Mouse (Mus musculus) CD4-positive, CD25-positive, alpha-beta regulatory T cell, adult 2 months (primary cell): ENCODE data around the gene Ube2d2b.

Source experiments
- DNase-seq: peaks from one replicate; pipeline ENCODE4 v3.0.0-alpha.2; 2012; ENCODE audit warnings: low read depth, low spot score

Ube2d2b gene

DNA sequence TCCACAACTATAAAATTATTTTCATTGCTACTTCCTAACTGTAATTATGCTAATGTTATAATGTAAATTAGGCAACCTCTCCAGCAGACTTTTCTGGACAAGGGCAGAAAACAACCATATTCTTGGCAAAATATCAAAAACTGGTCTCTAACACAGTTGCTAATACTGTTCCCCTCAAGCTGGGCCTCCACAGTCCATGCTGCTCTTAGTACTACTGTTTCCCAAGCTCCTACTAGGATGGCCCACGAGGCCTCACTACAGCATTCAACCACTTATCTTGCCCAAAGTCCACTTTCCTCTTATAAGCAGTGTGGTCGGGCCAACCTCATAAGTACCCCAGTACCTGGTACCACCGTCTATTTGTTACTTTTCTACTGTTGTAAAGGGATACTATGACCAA lies 24.7 kb downstream of the Ube2d2b start:
- DNase-seq, result no peak

DNA sequence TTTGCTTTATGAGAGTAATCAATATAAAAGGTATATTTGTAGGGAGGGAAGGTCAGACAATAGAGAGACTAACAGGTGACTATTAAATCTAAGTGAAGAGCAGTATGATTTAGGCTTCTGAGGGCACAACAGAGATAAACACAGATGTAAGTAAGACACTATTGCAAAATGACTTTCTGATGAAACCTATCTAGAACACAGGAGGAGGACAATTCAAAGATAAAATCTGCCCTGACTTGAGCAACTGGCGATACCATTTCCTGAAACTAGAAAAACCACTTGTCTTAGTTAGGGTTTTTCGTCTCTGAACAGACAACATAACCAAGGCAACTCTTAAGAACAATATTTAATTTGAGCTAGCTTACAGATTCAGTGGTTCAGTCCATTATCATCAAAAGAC lies 25.6 kb downstream of the Ube2d2b start:
- DNase-seq, result no peak

DNA sequence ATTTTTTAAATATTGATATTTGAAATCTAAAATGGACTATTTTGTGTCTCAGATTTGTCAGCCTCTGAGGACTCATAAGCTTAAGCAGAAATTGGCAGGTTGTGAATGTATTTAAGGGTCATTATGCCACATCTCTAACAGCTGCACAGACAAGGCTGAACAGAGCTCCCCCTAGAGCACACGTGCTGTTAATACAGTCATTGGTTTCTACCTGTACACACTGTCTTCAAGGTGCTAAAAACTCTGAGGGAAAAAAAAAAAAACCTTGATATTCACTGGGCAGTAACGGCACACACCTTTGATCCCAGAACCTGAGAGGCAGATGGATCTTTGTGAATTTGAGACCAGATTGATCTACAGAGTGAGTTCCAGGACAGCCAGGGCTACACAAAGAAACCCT lies 29.1 kb downstream of the Ube2d2b start:
- peak; percentile 71 for DNase-seq

DNA sequence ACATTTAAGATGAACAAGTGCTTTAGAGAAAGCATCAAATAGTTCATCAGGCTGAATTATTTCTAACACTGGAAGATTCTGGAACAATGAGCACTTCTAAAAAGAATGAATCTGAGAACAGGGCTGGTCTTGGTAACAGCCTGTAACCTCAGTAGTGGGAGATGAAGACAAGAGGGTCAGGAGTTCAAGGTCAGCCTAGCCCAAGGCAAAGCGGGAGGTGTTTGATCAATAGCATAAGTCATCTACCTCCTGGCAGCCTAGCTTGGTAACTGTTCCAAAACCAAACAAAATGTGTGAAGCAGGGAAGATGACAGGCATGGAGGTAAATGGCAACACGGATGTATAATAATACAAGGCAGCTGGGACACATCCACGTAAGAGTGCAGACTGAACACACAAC lies 34.1 kb downstream of the Ube2d2b start:
- no peak for DNase-seq

DNA sequence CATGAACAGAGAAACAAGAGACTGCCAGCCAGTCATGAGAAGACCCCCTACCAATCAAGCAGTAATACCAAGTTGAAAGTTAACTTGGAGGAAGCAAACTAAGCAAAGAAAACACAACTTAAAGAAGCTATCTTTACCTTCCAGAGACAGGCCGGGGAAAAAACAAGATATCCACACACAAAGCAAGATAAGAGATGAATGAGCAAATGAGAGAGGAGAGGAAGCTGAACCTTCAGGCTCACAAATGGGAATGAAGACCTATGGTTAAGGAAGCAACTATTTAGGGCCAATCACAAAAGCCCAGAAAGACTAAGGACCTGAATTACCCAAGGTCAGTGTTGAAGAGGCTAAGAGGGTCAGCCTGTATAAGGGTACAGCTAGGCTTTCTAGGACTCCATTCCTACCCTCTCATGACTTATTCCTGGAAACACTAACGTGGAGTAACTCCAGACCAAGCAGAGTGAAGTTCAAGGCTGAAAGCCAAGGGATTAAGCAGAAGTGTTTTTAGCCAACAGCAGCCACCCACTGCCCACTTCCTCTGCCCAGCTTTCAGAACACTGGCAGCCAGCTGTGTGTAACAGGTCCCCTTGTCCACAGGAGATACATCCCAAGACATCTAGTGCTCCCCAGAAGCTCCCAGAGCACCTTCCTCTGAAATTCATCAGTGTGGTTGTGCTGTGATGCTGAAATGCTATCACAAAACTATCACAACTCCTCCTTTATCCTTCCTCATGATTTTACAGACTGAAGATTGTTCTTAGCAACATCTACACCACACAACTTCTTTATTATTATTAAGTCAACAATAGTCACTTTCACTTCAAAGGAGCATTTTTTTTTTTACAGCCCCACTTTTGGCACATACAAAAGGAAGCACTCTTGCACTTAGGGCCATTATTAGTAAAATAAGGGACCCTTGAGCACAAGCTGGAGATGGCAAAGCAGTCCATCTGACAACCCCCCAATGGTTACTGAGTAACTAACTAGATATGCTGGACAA lies 36.5 kb downstream of the Ube2d2b start:
- DNase-seq, result no peak

DNA sequence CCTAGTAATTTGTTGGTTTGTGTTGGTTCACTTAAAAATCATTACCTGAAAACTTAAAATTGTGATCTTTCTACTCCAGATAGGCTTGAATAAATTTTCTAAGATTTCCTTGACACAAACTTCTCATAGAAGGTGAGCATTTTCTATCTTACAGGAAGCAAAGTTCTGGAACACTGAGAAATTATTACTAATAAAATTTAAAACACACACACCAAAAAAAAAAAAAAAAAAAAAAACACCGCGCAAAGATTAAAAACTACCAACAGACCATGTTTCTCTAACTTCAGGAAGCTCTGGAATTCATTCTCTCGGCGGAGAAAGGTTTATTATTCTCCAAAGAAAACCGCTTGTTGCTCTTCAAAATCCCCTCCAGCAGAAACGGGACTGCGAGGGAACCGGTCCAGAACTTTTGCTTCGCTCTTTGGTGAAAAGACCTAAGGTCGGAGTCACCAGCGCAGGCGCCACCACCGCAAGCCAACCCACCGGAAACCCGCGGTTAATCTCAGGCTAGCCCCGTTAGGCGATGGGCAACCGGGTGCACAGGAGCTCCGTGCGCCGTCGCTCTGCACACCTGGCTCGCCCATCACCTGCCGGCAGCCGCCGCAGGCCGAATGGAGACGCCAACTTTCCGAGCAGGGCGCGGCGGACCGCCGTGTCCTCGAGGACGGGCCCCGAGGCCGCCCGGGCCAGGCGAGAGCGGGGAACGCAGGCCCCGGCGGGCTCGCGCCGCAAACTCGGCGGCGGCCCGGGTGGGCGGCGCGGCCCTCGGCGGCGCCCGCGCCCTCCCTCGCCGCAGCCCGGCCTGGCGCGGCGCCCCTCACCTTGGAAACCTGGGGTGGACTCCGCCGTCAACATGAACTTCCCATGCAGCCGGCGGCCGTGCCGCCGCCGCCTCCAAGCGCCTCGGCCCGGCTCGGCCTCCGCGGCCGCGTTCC lies 38.3 kb downstream of the Ube2d2b start:
- DNase-seq, result peak; percentile 70

DNA sequence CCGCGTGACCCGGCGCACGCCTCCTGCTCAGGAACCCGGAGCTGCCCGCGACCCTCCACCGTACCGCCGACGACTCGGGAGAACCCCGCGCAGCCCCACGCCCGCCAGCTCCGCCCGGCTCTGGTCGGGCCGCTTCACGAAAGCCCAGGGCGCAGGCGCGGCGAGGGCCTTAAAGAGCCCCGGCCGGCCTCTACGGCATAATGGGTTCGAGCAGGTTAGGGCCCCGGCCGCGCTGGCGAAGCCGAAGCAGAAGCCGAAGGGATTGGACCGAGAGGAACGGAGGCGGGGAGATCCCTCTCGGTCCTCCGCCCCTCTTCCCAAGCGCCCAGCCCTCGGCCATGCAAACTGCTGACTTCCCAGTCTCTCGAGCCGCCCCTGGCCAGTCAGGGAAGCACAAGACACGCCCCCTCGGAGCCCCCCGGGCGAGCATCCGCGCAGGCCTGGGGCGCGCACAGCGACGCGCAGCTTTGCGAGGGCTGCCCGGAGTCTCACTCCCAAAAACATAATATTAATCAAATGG lies 39.1 kb downstream of the Ube2d2b start:
- DNase-seq, result peak; percentile 62

DNA sequence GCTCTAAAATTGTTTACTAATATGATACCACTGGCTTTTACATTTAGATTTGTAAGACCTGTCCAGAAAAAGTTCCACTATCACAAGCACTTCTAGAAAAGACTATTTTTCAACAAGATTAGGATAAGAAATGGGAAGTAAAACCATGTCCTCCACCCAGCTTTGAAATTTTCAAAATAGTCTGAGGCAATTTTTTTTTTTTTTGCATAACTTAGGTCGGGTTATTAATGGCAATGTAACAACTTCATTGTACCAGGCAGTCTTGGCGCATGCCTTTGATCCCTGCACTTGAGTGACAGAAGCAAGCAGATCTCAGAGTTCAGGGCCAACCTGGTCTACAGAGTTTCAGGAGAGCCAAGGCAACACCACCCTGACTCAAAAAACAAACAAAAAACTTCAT lies 39.8 kb downstream of the Ube2d2b start:
- no peak for DNase-seq

DNA sequence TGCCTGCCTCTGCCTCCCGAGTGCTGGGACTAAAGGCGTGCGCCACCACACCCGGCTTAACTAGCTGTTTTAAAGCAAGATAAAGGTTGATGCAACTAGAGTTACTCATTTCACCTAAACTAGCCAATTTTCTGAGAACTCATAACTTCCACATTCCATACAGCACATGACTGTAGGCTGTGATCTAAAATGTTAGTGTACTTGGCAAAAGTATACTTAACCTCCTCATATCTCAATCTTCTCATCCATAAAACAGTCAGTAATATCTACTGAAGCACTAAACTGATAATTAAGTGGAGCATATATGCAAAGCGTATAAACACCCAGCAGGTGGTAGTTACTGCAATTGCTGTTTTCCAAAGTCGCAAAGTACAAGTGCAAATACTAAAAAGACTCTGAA lies 43.4 kb downstream of the Ube2d2b start:
- DNase-seq, result no peak

DNA sequence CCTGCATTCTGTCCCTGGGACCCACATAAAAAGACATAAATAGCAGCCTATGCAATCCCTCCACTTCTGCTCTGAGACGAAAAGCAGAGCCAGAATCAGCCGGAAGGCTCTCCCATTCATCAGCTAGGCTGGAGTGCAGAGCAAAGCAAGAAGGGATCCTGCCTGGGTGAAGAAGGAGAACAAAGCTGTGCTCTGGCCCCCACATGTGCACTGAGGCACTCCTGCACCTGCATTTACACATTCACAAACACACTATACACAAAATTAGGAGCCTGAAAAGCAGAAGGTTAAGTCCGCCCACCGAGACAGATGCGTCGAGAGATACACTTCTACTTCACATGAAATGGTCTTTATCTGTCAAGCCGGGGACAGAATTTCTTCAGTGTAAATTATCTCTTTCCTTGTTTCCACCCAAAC lies 44.0 kb downstream of the Ube2d2b start:
- no peak for DNase-seq

DNA sequence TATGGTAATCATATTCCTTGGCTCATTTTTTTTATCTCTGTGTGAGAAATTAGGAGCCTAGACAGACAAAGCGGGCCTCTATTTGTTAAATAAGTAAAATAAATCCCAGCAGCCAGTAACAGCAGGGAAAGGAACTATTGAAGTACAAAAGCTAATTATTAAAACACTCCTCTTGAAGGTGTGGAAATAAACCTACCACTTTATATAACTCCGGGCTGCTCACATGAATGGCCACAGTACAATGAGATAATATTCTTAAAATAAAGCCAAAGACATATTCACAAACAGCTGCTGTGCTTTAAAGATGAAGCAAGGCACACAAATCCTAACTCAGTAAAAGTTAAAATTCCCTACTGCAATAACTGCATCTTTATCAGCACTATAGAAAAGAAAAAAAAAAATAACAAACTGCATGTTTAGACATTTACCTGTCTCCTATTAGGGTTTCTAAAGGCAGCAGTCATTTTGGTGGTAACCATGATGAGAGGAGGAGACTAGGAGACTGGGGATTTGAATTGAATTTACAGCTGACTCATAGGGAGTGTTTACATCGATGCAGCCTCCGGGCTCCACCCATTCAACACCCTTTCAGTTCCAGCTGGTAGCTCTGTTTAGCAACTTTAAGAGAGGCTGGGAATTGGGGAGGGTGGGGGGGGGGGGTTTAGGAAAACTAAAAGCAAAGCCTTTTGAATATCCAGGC lies 44.8 kb downstream of the Ube2d2b start, which contains the start of gene Evi5:
Gene Evi5 (minus strand): TSS at position 547 of the 700 bp plus-strand sequence.
- no peak for DNase-seq

DNA sequence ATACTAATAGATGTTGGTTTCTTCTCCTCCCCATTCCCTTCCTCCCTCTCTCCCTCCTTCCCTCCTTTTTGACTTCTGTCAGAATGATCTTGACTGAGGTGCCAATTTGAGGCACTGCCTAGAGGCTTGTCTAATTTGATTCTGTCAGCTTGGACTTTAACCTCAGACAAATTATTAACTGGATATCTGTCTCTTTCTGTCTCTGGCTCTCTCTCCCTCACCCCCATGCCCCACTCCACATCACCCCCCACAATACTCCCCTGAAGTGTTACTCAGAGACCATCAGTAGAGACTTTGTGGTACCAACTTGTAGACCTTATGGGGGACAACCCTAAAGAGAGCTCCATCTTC lies 45.3 kb downstream of the Ube2d2b start:
- no peak for DNase-seq

DNA sequence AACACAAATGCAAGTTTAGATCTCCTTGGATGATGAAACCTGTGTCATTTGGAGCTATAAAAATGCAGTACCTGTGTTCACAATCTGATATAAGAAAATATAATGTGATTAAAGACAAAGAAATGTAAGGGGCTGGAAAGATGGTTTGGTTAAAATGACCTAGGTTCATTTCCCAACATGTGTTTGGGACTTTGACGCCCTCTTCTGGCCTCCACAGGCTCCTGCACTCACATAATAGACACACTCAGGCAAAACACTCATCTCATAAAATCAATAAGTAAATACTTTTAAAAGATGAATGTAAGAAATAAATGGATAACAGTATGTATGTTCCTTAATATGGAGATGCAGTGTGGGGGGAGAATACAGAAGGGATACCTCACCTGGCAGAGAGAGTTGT lies 47.2 kb downstream of the Ube2d2b start:
- DNase-seq, result no peak

DNA sequence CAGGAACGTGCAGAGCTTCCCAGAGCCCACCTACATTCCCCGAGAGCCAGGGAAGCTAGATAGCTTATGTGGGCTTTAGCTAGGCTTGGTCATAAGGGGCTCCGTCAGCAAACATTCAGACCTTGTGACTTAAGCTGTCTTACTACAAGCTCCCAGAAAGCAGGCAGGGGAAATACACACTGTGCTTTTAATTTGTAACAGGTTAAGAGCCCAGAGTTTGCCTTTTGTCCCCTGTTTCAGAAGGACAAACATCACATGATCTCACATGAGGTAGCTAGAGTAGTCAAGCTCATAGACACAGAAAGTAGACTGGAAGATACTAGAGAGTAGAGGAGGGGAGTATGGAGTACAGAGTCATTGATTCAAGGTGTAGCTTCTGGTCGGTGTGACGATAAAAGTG lies 50.8 kb downstream of the Ube2d2b start:
- DNase-seq, result no peak
